Mouse (Mus musculus): ENCODE measurements around the gene Rab3a. TPM values are rescaled to one million over a fixed set of nuclear protein-coding genes. Genes with fewer than 3 reads are reported as not detected.

Gene Rab3a
- total RNA-seq, 2 experiments from 2014 or later, result 40.0 to 40.4 TPM

DNA sequence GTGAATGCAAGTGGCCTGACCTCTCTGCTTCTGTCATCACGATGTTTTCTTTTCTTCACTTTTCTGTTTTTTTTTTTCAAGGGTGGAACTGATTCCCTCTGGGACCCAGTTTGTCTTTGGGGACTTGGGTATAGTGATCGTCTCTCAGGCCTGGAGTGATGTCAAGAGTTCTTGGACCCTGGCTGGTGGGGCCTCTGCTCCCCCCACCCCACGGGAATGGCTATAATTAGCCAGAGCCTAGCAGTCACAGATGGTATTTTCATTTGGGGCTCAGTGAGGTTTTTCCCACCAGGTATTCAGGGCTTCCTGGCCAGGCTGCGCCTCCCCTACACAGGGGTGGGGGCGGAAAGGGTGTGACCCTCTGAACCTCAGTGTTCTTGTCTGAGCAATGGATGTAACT is 12.8 kb upstream of the Rab3a start:
- peak; percentile 26 for DNase-seq

DNA sequence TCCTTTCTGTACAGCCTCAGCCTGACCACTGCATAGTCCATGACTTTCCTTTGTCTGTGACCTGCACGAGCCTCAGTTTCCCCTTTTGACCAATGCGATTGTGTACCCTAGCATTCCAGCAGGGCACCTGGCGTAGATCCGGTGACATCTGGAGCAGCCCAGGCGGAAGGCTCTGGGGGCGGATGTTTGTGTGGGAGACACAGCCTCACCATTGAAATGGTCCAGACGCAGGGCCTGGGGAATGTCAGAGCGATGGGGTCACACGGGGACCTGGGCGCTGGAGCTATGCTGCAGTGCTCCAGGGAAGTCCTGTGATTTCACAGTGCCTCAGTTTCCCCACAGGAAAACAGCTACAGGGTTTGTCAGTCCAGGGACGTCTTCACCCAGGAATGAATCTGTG is 12.3 kb upstream of the Rab3a start:
- DNase-seq, result no peak

DNA sequence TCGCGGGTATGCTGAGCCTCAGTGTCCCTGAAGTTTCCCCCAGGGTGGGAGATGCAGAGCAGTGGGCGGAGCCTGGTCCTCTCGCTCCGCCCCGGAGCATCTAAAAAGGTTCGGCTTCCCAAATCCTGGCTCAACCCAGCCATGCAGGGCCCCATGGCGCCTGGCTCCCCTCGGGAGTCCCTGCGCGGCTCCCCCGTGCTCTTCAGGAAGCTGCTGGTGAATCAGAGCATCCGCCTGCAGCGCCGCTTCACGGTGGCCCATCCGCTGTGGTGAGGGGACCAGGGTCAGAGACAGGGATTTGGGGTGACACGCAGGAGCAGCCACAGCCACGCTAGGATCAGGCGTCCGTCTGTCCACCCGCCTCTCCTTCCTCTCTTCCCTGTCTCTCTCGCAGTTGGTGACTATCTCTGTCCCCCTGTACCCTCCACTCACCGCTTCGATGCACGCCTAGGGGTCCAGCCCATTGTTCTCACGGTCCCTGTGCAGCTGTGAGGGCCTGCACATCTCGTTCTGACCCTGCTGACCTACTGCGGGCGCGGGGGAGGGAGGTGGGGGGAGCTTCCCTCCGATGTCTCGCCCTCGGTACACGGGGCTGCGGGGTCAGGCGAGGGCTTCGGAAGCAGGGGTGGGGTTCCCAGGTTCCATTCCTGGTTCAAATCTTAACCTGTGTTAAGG is 11.4 kb upstream of the Rab3a start:
- DNase-seq, result peak; percentile 57

DNA sequence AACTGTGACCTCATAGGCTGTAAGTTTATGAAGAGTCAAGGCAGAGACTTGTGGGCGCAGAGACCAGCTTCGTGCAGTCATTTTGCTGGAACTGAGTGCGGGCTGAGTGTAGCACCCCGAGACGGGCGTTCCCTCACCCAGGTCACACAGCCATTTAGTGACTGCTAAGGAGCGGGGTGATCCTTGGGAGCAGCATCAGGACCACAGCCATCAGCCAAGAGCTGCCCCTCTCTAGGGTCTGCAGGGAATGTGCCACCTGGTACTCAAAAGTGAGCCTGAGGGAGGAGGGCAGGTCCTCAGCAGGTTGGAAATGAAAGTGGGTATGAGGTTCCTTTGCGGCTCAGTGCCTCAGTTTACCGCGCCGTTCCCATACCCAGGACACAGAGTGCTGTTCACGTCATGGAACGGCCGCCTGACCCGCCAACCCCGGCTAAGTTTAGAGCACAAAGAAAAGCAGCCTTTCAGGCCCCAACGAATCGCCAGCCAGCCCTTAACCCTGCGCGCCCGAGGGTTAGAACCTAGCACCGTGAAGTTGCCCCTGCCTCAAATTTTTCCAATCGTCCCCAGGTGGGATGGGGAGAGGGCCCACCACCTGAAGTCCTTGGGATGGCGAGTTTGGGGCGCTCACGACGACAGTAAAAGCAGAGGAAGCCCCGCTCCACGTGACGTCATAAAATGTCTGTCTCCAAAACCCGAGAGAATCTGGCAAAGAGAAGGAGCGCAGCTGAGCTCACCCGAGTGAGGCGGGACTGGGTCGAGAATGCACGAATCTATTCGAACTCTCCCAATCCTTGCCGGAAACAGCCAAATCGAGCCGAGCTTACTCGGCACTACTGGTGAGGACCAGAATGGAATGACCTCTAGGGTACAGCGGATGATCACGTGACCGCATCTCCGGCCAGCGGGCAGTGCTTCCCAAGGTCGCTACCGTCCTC is 10.6 kb upstream of the Rab3a start:
- peak; percentile 81 for DNase-seq

DNA sequence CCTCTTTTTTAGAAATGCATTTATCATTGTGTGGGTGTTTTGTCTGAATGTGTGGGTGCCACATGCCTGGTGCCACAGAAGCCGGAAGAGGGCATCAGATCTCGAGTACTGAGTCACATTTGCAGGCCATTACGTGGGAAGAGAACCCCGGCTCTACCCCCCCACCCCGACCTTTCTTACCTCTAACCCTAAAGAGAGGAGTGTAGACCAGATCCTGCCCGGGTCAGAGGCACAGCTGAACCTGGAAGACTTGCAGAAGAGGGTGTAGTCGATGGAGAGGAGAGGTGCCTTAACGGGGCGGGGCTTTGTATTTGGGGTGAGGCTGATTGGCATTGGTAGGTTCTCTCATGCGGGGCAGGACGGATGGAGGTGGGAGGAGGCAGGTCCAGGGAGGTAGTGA is 9.7 kb upstream of the Rab3a start:
- no peak for DNase-seq

DNA sequence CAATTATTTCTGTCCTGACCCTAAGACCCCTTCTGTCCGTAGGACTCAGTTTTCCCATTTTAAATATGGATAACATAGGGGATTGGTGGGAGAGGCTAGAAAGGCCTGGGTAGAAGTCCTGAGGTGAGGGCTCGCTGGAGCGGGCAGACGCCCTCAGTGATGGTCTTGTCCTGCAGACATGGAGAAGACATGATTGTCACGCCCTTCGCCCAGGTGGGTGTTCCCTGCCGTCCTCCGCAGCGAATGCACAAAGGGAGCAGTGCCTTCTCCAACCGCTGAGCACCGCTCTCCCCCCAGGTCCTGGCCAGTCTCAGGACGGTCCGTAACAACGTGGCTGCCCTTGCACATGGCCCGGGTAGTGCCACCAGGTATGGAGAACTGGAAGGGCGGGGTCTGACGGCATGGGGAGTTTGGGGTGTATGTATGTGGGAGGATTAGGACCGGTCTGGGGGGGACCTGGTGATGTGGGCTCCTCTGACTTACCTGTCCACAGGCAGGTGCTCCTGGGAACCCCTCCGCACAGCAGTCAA is 8.7 kb upstream of the Rab3a start:
- DNase-seq, result no peak

DNA sequence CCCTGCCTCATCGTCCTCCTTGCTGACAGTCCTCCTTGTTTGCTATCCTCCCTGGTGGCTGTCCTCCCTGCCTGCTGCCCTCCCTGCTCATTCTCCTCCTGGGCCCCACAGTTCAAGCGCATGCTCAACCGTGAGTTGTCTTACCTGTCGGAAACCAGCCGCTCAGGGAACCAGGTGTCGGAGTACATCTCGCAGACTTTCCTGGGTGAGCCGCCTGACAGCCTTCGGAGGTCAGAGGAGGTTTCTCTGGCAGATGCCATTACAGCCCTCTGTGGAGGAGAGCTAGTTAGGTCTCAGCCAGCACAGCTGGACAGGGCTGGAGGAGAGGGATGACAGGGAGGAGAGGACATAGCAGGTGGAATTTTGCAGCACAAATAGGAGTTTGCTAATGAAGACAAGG is 7.8 kb upstream of the Rab3a start:
- no peak for DNase-seq

DNA sequence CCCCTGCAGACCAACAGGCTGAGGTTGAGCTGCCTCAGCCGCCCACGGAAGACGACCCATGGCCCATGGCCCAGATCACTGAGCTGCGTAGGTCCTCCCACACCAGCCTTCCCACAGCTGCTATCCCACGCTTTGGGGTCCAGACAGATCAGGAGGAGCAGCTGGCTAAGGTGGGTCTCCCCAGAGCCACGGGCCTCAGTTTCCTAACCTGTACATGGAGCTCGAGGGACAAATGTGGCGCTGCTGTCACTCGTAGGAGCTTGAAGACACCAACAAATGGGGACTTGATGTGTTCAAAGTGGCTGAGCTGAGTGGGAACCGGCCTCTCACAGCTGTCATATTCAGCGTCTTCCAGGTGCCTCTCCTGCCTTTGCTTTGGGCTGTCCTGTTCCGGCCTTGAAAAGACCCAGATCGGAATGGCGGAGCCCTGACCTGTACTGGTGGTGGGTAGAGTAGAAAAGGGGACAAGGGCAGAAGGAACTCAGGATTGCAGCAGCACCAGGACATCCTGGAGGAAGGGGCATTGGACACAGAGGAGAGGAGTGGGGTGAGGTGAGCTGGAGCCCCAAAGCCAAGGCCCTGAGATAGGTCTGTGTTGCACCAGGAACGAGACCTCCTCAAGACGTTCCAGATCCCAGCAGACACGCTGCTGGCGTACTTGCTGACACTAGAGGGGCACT is 7.1 kb upstream of the Rab3a start:
- no peak for DNase-seq

DNA sequence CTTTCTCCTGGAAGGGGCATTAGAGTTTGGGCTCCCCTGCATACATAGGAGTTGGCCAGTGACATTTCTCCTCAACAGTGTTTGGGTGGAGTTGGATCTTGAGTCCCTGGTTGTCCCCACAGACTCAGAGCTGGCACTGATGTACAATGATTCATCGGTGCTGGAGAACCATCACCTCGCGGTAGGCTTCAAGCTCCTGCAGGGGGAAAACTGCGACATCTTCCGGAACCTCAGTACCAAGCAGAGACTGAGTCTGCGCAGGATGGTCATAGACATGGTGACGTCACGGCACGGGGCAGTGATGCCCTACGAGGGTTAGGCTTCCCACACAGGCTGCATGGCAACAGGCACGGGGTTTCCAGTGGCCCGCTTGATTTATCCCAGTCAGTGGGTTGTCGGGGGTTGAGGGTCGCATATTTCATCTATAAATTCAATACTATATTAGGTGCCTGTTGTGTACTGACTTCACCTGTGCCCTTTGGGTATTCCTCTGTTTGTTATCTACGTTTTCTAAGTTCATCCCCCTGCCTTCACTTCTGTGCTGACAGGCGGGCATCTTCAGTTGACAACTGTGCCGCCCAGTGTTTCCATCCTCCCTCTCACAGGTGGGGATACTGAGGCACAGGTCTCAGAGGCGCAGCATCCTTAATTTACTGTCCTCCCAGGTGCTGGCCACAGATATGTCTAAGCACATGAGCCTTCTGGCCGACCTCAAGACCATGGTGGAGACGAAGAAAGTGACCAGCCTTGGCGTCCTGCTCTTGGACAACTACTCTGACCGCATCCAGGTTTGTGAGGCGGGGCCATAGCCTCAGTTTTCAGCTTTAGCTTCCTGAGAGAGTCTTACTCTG is 6.0 kb upstream of the Rab3a start:
- no peak for DNase-seq

DNA sequence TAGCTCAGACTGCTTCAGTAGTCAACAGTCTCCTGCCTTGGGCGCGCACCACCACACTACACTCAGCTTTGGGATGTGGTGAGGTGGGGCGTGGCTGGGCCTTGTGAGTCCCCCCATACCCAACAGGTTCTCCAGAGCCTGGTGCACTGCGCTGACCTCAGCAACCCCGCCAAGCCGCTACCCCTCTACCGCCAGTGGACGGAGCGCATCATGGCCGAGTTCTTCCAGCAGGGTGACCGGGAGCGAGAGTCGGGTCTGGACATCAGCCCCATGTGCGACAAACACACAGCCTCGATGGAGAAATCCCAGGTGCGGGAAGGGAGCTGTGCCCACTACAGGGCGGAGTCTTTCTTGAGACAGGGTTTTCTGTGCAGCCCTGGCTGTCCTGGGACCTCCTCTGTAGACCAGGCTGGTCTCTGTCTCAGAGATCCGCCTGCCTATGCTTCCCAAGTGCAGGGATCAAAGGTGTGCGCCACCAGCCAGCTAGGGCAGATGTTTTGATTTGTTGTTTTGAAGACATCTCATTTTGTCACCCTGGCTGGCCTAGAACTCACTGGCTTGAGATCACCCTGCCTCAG is 5.3 kb upstream of the Rab3a start:
- no peak for DNase-seq

DNA sequence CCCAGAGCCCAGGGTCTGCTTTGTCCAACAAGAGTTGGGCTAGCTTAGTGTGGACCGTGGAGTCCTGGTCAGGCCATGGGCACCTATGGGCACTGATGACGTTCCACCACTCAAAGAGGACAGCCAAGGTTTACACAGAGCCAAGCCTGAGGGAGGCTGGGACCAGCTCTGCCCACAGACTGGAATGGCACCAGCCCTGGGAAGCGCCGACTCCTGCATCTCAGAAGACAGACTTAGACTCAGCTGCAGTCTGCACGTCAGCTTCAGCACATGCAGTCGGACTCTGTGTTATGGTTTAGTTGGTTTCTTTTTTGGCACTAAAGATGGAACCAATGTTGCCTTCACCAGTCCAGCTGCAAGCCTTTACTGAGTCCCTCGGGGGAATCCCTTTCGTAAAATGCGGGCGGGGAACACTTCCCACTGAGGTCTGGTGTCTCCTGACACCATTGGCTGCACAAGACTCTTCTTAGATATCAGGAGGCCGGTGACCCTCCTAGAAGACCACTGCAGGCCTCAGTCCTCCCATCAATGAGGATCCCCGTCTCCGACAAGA is 4.3 kb upstream of the Rab3a start:
- no peak for DNase-seq

DNA sequence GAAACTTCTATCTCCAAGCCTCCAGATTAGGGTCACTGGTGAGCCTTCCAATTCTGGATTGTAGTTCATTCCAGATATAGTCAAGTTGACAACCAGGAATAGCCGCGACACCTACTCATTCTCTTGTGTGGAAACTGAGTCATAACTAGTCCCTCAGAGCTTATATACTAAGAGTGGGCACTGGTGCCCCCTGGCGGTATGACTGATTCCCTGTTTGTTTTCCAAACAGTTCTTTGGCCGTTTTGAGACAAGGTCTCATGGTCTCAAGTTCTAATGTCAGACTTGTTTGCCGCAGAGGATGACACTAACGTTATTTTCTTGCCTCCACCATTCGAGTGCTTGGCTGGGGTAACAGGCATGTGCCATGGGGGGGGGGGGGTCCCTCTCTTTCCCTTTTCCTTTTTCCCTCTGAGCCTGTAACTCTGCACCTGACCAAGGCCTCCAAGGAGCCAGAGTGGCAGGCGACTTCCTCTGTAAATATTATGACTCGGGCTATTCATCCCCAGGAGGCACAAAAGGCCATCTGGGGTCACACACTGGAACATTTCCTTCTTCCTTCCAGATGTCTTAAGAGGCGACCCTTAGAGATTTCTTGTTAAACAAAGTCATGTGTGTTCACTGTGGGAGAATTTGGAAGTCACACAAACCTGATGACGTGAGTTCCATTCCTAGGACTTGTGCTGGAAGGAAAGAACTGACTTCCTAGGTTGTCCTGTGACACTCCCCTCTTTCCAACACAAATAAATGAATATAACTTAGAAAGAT is 2.3 kb upstream of the Rab3a start:
- peak; percentile 82 for DNase-seq

DNA sequence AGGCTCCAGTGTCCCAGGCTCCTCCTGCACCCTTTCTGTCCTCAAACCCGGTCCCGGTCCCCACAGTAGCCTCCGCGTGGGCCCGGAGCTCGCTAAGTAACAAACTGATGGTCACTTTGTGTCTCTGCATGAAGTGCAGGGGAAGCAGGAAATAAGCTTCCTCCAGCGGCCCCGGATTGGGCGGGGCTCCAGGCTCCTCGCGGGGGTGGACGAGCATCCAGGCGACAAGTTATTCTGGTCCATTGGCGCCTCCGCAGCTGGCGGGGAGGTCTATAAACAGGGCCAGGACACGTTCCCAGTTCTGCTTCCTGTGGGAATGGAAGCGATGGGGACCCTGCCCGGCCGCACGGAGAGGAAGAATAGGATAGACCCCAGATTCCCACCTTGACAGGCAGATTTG is 1.3 kb upstream of the Rab3a start:
- peak; percentile 94 for DNase-seq

DNA sequence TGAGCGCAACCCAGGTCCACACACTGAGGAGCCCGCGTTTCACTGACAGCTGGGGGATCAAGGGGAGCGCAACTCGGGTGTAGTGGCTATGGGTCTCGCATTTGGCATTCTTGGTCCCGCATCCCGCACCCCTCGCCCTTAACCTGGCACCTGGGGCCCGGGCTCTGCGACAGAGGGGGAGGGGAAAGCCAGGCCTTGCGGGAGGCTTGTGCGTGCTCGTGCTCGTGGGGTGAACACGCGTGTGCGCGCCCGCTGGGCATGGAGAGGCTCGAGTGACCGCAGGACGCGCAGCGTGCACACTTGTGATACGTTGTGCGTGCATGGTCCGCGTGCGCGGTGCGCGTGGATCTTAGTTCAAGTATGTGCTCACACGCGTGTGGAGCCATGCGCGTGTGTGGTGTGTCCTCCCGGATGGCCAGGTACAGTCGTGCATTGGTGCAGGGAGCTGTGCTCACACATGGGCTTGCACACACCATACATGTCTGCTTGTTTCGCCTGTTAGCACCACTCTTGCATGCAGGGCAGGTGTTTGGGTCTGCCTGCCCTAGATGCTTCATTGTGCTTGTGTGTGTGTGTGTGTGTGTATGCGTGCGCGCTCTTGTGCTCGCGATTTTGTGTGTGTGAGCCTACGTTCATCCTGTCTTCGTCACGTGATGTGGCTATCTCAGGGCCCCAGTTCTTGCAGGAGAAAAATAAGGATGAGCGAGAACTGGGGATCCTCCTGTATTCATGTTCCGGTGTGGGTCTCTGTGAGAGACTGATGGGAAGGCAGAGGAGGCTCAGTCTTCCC is 587 bp downstream of the Rab3a start:
- no peak for DNase-seq

DNA sequence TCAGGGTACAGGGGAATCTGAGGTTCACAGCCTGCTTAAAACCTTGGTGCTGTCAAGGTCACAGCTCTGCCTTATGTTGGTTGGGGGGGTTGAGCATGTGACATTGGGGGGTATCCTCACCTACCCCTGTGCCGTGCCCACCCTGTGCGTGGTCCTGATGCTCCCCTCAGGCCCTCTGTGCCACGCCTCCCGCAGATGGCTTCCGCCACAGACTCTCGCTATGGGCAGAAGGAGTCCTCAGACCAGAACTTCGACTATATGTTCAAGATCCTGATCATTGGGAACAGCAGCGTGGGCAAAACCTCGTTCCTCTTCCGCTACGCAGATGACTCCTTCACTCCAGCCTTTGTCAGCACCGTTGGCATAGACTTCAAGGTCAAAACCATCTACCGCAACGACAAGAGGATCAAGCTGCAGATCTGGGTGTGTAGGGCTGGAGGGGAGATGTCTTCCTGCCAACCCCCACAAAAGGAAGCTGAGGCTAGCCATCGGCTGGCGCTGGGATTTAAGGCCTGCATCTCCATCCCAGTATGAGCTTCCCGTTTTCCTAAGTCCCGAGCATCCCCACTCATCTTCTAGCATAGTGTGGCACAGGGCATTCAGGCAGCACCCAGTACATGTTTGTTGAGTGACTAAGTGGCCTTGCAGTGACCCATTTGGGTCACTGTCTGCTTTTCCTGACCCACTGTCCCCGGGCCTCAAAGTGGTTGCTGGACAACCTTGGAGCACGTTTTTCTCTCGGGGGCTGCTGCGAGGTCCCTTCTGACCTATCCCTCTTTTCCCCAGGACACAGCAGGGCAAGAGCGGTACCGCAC is 1.4 kb downstream of the Rab3a start:
- DNase-seq, result peak; percentile 13

DNA sequence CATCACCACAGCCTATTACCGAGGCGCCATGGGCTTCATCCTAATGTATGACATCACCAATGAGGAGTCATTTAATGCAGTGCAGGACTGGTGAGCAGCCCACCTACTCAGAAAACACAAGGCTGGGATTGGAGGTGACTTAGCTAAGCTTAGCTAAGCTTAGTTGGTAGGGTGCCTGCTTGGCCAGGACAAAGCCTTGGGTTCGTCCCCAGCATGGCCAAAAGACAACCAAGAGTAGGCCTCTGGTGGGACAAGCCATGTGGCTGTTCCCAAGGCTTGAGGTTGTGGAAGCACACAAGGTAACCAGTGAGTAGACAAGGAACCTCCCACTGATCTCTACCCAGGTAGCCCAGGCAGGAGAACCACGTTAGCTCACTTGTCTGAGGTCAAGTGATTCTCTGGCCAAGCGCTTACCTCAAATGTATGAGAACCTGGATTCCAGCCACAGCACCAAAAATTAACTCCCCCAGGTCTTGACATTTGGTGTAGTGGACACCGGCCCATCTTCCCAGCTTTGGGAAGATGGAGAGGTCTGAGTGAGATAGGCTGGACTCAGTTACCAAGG is 2.1 kb downstream of the Rab3a start:
- DNase-seq, result peak; percentile 9

DNA sequence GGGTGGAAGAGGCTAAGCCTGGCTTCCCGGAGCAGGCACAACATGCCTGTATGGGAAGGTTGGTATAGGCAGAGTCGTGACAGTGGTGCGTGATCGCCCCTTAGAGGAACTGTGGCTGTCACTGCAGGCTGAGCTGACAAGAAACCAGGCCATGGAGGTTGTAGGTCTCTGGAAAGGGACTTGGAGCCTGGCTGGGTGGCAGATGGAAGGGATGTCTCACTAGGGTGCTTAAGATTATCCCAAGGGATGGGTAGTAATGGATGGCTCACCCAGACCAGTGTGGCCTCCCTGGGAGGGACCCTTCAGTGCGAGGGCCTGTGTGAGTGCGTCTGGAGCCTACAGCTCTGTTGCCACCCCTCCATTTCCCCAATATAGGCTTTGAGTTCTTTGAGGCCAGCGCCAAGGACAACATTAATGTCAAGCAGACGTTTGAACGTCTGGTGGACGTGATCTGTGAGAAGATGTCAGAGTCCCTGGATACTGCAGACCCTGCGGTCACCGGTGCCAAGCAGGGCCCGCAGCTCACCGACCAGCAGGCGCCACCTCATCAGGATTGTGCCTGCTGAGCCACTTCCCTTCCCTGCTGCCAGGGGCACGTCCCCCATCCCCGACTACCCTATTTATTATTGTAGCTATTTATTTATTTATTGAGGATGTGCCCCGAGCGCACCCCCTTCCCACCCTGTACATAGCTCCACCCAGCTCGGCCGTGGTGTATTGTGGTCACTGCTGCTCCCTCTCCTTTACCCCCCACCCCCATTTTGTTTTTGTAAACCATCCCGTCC is 3.2 kb downstream of the Rab3a start:
- DNase-seq, result peak; percentile 26

DNA sequence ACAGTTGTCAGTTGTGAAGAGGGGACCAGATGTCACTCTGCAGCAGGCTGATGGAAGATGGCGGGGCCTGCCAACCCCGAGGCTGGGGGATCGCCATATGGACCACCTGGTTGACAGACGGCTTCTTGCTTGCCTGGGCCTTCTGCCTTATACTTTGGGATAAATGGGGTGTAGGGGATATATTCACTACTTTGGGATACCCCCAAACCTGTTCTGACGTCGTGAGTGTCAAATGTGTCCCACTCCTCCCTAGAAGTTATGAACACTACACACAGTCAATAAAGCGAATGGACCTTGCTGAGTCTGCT is 3.8 kb downstream of the Rab3a start:
- DNase-seq, result peak; percentile 8
